Mouse (Mus musculus) ES-E14 (cell line): ENCODE measurements at regions not wholly inside any gene's neighbourhood (a gene's known extent, or its start where the extent isn't known, plus 50 kb on each side); places are given as distances from the start of the nearest gene placed in this dataset.

Source experiments
- DNase-seq: peaks from one replicate; pipeline ENCODE4 v3.0.0-alpha.2; 2013; ENCODE audit warnings: low read depth, low spot score
- H3K27ac ChIP-seq: 2 replicates; pipeline ENCODE4 v1.5.1; 2012; ENCODE audit warnings: low read depth, mild to moderate bottlenecking, low read length, moderate library complexity, mixed read lengths; ENCODE audit not compliant: poor library complexity, insufficient read depth, severe bottlenecking
- H3K36me3 ChIP-seq: 2 replicates; pipeline ENCODE4 v1.6.1; 2012; ENCODE audit warnings: mild to moderate bottlenecking, low read length, moderate library complexity, mixed read lengths; ENCODE audit not compliant: control insufficient read depth, poor library complexity, insufficient read depth, severe bottlenecking
- H3K4me1 ChIP-seq, 2 experiments: fragments of 150-350 bp in 1 of 2; sonication (generic) in 1 of 2; 2 replicates each; pipeline ENCODE4 v1.6.1; 2012; ENCODE audit warnings: low read length in 2 of 2, mild to moderate bottlenecking in 1 of 2, mixed read lengths in 1 of 2; ENCODE audit not compliant: control insufficient read depth in 2 of 2, insufficient read depth in 2 of 2, poor library complexity in 1 of 2
- H3K4me3 ChIP-seq, 2 experiments: fragments of 150-350 bp in 1 of 2; sonication (generic) in 1 of 2; 2 replicates each; pipeline ENCODE4 v1.5.1; 2012; ENCODE audit warnings: low read length in 2 of 2, low read depth in 1 of 2, mild to moderate bottlenecking in 1 of 2, mixed read lengths in 1 of 2; ENCODE audit not compliant: insufficient read depth in 1 of 2, poor library complexity in 1 of 2, severe bottlenecking in 1 of 2
- H3K9ac ChIP-seq: 2 replicates; pipeline ENCODE4 v1.6.1; 2012; ENCODE audit warnings: low read depth, mild to moderate bottlenecking, low read length, mixed read lengths; ENCODE audit not compliant: poor library complexity, insufficient read depth, severe bottlenecking
- H3K9me3 ChIP-seq: fragments of 150-350 bp; sonication (generic); 2 replicates; pipeline ENCODE4 v1.6.1; 2012; ENCODE audit warnings: low read depth, mild to moderate bottlenecking, low read length; ENCODE audit not compliant: control insufficient read depth, insufficient read depth
- CHD2 ChIP-seq: IDR thresholded peaks from 2 replicates; pipeline ENCODE4 v1.6.1; 2014; ENCODE audit warnings: mild to moderate bottlenecking, low read depth, low read length, inconsistent platforms
- HCFC1 ChIP-seq: IDR thresholded peaks from 2 replicates; pipeline ENCODE4 v1.6.1; 2012; ENCODE audit warnings: low read length, inconsistent platforms, borderline replicate concordance; ENCODE audit not compliant: insufficient read depth
- MAFK ChIP-seq: IDR thresholded peaks from 2 replicates; pipeline ENCODE4 v1.6.1; 2014; ENCODE audit warnings: mild to moderate bottlenecking, low read depth, low read length, inconsistent platforms; ENCODE audit not compliant: insufficient read depth
- ZC3H11A ChIP-seq: IDR thresholded peaks from 2 replicates; pipeline ENCODE4 v1.6.1; 2012; ENCODE audit warnings: low read depth, mild to moderate bottlenecking, inconsistent platforms, low read length, borderline replicate concordance
- ZNF384 ChIP-seq: IDR thresholded peaks from 2 replicates; pipeline ENCODE4 v1.6.1; 2012; ENCODE audit warnings: low read depth, low read length, inconsistent platforms
- in situ Hi-C, 2 experiments: fragments of 600-800 bp; cut with MboI; formaldehyde crosslinking; loops; one replicate each; pipeline ENCODE4 v1.15.1; 2025; ENCODE audit warnings: low sequenced_read_pairs in 2 of 2, inconsistent platforms in 1 of 2; ENCODE audit not compliant: unreplicated experiment in 2 of 2

DNA sequence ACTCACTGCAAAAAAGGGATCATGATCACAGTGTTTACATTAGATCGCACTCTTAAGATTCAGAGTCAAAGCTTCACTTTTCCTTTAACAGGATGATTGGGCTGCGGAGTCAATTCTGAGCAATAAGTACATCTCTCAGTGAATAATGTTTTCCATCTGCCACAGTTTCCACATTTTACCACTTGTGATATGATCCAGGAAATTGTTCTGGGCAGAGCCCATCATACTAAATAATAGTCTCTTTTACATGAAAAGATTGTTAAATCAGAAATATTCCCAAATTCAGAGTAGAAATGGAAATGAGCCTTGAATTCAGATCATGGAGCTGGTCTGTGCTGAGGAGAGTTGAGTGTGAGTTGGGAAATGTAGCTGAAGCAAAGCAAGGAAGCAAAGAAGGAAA lies 1956.6 kb upstream of the Tmeff2 start:
- H3K9me3 ChIP-seq, result no peaks in the 10 kb centered on the region
- DNase-seq, result no peak
- in situ Hi-C loops, result no loop called here
- no peak overlapping the region for H3K4me3 ChIP-seq
- no peak overlapping the region for H3K9ac ChIP-seq
- H3K36me3 ChIP-seq, result no peaks in the 10 kb centered on the region
- no peak overlapping the region for H3K27ac ChIP-seq
- H3K4me1 ChIP-seq, result no peaks in the 10 kb centered on the region
- no peak for TF ChIP-seq CHD2
- no peak for TF ChIP-seq HCFC1
- TF ChIP-seq ZNF384, result no peak
- TF ChIP-seq ZC3H11A, result no peak
- no peak for TF ChIP-seq MAFK
